Mouse (Mus musculus) midbrain, embryonic 16.5 days (tissue): ENCODE measurements around the gene Samd4b. TPM values are rescaled to one million over a fixed set of nuclear protein-coding genes. Genes with fewer than 3 reads are reported as not detected.
A peak's percentile ranks its signal among the peaks of the same experiment; 100 is the strongest.

Source experiments
- ATAC-seq: fragments of 200-750 bp; cut with Nextera tagmentation; 2 replicates; pipeline ENCODE4 v1.8.0; 2017; ENCODE audit warnings: moderate TSS enrichment
- H3K27ac ChIP-seq: fragments of 300-500 bp; sonication (generic); 2 replicates; pipeline ENCODE4 v1.5.1; 2014; ENCODE audit warnings: mild to moderate bottlenecking, low read length, mixed read lengths
- H3K27me3 ChIP-seq: fragments of 300-500 bp; sonication (generic); 2 replicates; pipeline ENCODE4 v1.6.1; 2014; ENCODE audit warnings: low read depth, low read length, mixed read lengths; ENCODE audit not compliant: control insufficient read depth, insufficient read depth
- H3K36me3 ChIP-seq: fragments of 300-500 bp; sonication (generic); 2 replicates; pipeline ENCODE4 v1.6.1; 2014; ENCODE audit warnings: mild to moderate bottlenecking, low read length, moderate library complexity, mixed read lengths; ENCODE audit not compliant: control insufficient read depth, insufficient read depth
- H3K4me1 ChIP-seq: fragments of 300-500 bp; sonication (generic); 2 replicates; pipeline ENCODE4 v1.6.1; 2014; ENCODE audit warnings: mild to moderate bottlenecking, low read length, mixed read lengths; ENCODE audit not compliant: control insufficient read depth, insufficient read depth
- H3K4me2 ChIP-seq: fragments of 300-500 bp; sonication (generic); 2 replicates; pipeline ENCODE4 v1.6.1; 2014; ENCODE audit warnings: mild to moderate bottlenecking, low read length, mixed read lengths
- H3K4me3 ChIP-seq: fragments of 300-500 bp; sonication (generic); 2 replicates; pipeline ENCODE4 v1.5.1; 2014; ENCODE audit warnings: low read depth, mild to moderate bottlenecking, low read length, moderate library complexity, mixed read lengths
- H3K9ac ChIP-seq: fragments of 300-500 bp; sonication (generic); 2 replicates; pipeline ENCODE4 v1.6.1; 2014; ENCODE audit warnings: low read depth, low read length, mixed read lengths
- H3K9me3 ChIP-seq: fragments of 300-500 bp; sonication (generic); replicated peaks from 2 replicates; pipeline ENCODE4 v1.6.1; 2014; ENCODE audit warnings: mild to moderate bottlenecking, low read length, mixed read lengths; ENCODE audit not compliant: control insufficient read depth, poor library complexity, severe bottlenecking
- WGBS: fragments of 180-500 bp; shearing (Covaris S2); extraction: QIAGEN DNeasy Blood & Tissue Kit; methylation state at CpG from one replicate; pipeline ENCODE4 v1.1.7; 2014; 5-methylcytosine and 5-hydroxymethylcytosine counted together
- polyA plus RNA-seq: library from polyadenylated mRNA; unstranded; fragments of >200 nt; fragmentation: Nextera tagmentation; extraction: Ambion mirVana; gene quantifications from 2 replicates; pipeline ENCODE4 v1.2.1, GENCODE M21; 2015

Samd4b gene
- polyA plus RNA-seq, 1 experiment from 2014 or later = 20.4 TPM

GRCm38 (mm10) chr7:28441776-28442485, 156.0 kb downstream of the Samd4b start:
- H3K4me1 ChIP-seq = peaks cover 5% of the 10 kb centered on the region
- no peaks in the 10 kb centered on the region for H3K9me3 ChIP-seq
- H3K4me3 ChIP-seq = no peak overlapping the region
- H3K36me3 ChIP-seq = no peaks in the 10 kb centered on the region
- WGBS = 92% methylated on average over 14 of the region's 14 CpGs
- H3K27ac ChIP-seq = no peak overlapping the region
- no peaks in the 10 kb centered on the region for H3K27me3 ChIP-seq
- H3K4me2 ChIP-seq = no peak overlapping the region
- H3K9ac ChIP-seq = no peak overlapping the region
- no peak for ATAC-seq

GRCm38 (mm10) chr7:28440739-28441138, 157.2 kb downstream of the Samd4b start:
- Histone ChIP-seq H3K27ac (no peak overlapping the region), H3K4me3 (no peak overlapping the region), H3K4me1 (peaks cover 5% of the 10 kb centered on the region), H3K27me3 (no peaks in the 10 kb centered on the region), H3K9ac (no peak overlapping the region), H3K4me2 (no peak overlapping the region), H3K36me3 (no peaks in the 10 kb centered on the region), H3K9me3 (no peaks in the 10 kb centered on the region)
- ATAC-seq = no peak
- WGBS = 75% methylated on average over 2 of the region's 2 CpGs

- 90% methylated on average over 2 of the region's 2 CpGs for WGBS
- peaks cover 22% of the 10 kb centered on the region for H3K4me1 ChIP-seq
- no peak for ATAC-seq
- H3K27ac ChIP-seq = no peak overlapping the region
- H3K9ac ChIP-seq = no peak overlapping the region
- H3K27me3 ChIP-seq = no peaks in the 10 kb centered on the region
- no peak overlapping the region for H3K4me2 ChIP-seq
- H3K4me3 ChIP-seq = no peak overlapping the region
- H3K36me3 ChIP-seq = no peaks in the 10 kb centered on the region
- no peaks in the 10 kb centered on the region for H3K9me3 ChIP-seq
These were observed 159.2 kb downstream of the Samd4b start for GRCm38 (mm10) chr7:28438771-28439170.

GRCm38 (mm10) chr7:28437964-28438363, 160.0 kb downstream of the Samd4b start:
- no peak for ATAC-seq
- no peak overlapping the region for H3K9ac ChIP-seq
- no peaks in the 10 kb centered on the region for H3K27me3 ChIP-seq
- H3K36me3 ChIP-seq = no peaks in the 10 kb centered on the region
- no peaks in the 10 kb centered on the region for H3K9me3 ChIP-seq
- H3K4me3 ChIP-seq = no peak overlapping the region
- H3K27ac ChIP-seq = no peak overlapping the region
- no peak overlapping the region for H3K4me2 ChIP-seq
- peaks cover 30% of the 10 kb centered on the region for H3K4me1 ChIP-seq

- Histone ChIP-seq H3K4me2 (peak within 1 kb of the TSS; percentile 61), H3K27ac (peak within 1 kb of the TSS; percentile 84), H3K4me1 (peaks cover 38% of the 10 kb centered on the region), H3K9ac (peak within 1 kb of the TSS; percentile 74), H3K4me3 (peak within 1 kb of the TSS; percentile 95), H3K27me3 (no peaks in the 10 kb centered on the region), H3K9me3 (no peaks in the 10 kb centered on the region), H3K36me3 (no peaks in the 10 kb centered on the region)
- 3% methylated on average over 16 of the region's 16 CpGs for WGBS
- ATAC-seq = peak; percentile 59
These were observed 160.9 kb downstream of the Samd4b start, which contains the start of gene Gmfg for GRCm38 (mm10) chr7:28436932-28437570. Gene Gmfg, plus strand, starts transcription at chr7:28437447.

GRCm38 (mm10) chr7:28436271-28436904, 161.6 kb downstream of the Samd4b start:
- under 1% methylated on average over 37 of the region's 64 CpGs for WGBS
- Histone ChIP-seq H3K27me3 (no peaks in the 10 kb centered on the region), H3K9ac (peak overlapping the region; percentile 98), H3K4me1 (peaks cover 40% of the 10 kb centered on the region), H3K4me3 (peak overlapping the region; percentile 95), H3K4me2 (peak overlapping the region; percentile 61), H3K27ac (peak overlapping the region; percentile 84), H3K9me3 (no peaks in the 10 kb centered on the region), H3K36me3 (no peaks in the 10 kb centered on the region; the same call in 1 of the 2 replicates)
- ATAC-seq = peak; percentile 99

- Histone ChIP-seq H3K27ac (peak overlapping the region; percentile 70), H3K4me1 (peaks cover 40% of the 10 kb centered on the region), H3K9me3 (no peaks in the 10 kb centered on the region), H3K4me2 (peak overlapping the region; percentile 83), H3K9ac (peak overlapping the region; percentile 98), H3K27me3 (no peaks in the 10 kb centered on the region), H3K36me3 (no peaks in the 10 kb centered on the region; the same call in 1 of the 2 replicates), H3K4me3 (peak overlapping the region; percentile 95)
- WGBS = under 1% methylated on average over 18 of the region's 70 CpGs
- ATAC-seq = peak; percentile 30
These were observed 162.2 kb downstream of the Samd4b start for GRCm38 (mm10) chr7:28435660-28436259.

- Histone ChIP-seq H3K4me1 (peaks cover 38% of the 10 kb centered on the region), H3K4me3 (no peak overlapping the region), H3K9me3 (no peaks in the 10 kb centered on the region), H3K27me3 (no peaks in the 10 kb centered on the region), H3K9ac (no peak overlapping the region), H3K27ac (no peak overlapping the region), H3K36me3 (no peaks in the 10 kb centered on the region; the same call in 1 of the 2 replicates), H3K4me2 (no peak overlapping the region)
- ATAC-seq = no peak
- 94% methylated on average over 2 of the region's 2 CpGs for WGBS
These were observed 165.7 kb downstream of the Samd4b start for GRCm38 (mm10) chr7:28432252-28432651.
